Mouse (Mus musculus) Muller cell, postnatal 12 days (primary cell): ENCODE data around the gene Cd274.
A peak's percentile ranks its signal among the peaks of the same experiment; 100 is the strongest.

ENCODE experiments used
- DNase-seq: peaks from one replicate; pipeline ENCODE4 v3.0.0-alpha.2; 2015; ENCODE audit errors: inconsistent ontology term

The Cd274 gene

DNA sequence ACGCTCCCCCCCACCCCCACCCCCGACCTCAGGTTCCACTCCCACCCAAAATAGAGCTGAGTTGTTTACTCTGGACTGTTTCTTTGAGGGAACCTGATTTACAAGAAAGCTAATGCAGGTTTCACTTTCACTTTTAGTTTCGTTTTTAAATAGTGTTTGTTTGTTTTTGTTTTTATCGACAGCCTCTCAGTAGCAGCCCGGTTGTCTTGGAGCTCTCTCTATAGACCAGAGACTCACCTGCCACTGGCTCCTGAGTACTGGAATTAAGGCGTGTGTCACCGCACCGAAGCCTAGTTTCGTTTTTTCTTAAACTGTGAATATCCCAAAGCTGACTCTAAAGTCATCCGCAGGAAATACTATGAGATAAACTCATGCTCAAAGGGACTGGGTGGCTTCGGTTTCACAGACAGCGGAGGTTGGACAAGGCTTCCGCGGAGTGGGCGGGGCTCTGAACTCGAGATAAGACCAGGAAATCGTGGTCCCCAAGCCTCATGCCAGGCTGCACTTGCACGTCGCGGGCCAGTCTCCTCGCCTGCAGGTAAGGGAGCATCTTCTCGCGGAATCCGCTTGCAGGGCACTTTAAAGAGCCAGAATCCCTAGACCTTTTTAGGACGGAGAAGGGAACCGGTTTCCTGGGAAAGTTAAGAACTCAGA, at the start of gene Cd274, which contains the start of gene Plgrkt:
Gene Cd274 (plus strand): TSS at position 487 of the 654 bp plus-strand sequence.
Gene Plgrkt (minus strand): TSS at position 422 of the 654 bp plus-strand sequence.
- peak; percentile 82 for DNase-seq

GRCm38 (mm10) chr19:29323416-29324049, 43.7 kb upstream of the Cd274 start:
- no peak for DNase-seq

DNA sequence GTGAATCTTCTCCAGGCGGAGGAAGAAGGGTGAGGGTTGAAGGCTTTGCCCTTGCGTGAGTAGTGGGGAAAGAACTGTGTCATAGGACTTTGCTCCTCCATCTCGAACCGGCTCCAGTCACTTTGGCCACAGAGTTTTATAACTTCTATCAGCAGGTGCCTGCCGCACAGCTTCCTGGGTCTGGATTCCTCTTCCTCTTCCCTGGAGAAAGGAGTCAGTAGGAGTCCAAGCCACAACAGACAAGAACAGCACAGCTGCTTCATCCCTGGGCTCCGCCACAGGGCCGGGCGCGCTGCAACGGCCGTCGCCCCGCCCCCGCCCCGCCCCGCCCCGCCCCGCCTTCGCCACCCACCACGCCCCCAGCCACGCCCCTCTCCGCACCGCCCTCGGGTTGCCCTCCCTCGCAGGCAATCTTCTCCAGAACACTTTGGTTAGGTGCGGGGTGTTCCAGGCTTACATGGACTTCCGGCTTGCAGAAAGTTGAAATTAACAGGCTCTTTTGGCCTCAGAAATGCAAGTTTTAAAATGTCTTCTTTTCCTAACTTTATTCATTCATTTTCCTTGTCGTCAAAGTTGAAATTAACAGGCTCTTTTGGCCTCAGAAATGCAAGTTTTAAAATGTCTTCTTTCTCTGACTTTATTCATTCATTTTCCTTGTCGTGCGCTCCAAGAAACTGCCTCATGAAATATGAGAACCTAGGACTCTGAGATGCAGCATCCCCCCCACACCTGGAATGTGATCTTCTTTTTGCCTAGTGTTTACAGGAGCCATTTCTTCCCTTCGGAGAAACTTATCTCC, 42.0 kb upstream of the Cd274 start, which contains the start of gene Insl6:
Gene Insl6 (minus strand): TSS at position 304 of the 799 bp plus-strand sequence.
- peak; percentile 74 for DNase-seq

DNA sequence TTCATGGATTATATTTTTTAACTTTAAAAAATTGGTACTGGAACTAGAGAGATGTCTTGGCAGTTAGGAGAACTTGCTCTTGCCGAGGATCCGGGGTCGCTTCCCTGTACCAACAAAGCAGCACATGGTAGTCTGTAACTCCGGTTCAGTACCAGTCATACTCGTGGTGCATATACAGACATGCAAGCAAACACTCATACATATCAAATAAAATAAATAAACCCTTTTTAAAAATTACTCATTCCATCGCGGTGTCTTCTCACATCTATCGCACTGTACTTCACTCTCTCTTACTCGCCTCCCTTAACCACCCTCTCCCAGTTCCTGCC, 41.4 kb upstream of the Cd274 start:
- DNase-seq = no peak

GRCm38 (mm10) chr19:29326396-29326795, 40.9 kb upstream of the Cd274 start:
- DNase-seq = no peak

- no peak for DNase-seq
These were observed 40.3 kb upstream of the Cd274 start for GRCm38 (mm10) chr19:29326822-29327552.

DNA sequence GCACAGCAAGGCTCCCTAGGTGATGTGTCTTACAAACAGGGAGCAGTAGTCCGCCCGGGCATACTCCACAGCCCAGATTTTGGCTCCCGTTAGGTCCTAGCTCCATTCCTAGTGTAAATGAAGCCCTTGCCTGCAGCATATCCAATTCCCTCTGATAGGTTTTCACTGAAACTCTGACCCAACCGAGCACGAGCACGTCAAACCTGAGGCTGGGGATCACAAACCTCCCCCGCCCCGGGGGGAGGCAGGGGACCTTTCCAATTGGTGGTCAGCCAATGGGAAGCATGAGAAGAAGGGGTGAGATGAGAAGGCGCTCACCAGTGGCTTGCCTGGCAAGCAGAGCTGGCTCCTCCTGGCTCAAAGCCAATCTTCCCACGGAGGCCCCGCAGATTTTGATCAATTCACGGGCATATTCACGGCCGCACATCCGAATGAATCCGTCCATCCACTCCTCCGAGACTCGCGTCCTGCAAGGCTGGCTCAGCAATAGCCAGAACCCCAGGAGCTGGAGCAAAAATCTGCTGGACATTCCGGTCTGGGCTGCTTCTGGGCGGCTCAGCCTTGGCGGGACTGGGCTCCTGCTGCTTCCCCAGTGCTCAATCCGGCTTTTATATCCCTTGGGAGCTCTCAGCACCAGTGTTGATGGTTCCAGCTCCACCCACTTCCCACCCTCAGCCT, 33.0 kb upstream of the Cd274 start, which contains the start of gene Rln1:
Gene Rln1 (minus strand): TSS at position 603 of the 678 bp plus-strand sequence.
- DNase-seq = peak; percentile 71

- no peak for DNase-seq
These were observed 30.6 kb upstream of the Cd274 start for GRCm38 (mm10) chr19:29336624-29337023.

DNA sequence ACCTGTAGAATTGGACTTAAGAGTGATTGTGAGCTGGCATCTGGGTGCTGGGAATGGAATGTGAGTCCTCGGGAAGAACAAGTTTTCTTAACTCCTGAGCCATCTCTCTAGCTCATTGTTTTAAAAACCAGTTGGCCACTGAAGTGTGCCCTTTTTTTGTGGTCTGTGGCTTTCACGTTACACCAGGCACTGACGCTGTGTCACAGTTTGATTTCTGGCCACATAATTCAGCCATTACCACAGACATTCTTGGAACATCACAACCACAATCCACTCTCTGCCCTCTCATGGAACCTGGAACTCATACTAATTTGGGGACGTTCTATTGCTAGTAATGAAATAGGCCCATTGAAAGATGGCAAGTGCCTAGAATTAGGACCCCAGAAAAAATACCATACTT, 26.2 kb upstream of the Cd274 start:
- peak; percentile 85 for DNase-seq

DNA sequence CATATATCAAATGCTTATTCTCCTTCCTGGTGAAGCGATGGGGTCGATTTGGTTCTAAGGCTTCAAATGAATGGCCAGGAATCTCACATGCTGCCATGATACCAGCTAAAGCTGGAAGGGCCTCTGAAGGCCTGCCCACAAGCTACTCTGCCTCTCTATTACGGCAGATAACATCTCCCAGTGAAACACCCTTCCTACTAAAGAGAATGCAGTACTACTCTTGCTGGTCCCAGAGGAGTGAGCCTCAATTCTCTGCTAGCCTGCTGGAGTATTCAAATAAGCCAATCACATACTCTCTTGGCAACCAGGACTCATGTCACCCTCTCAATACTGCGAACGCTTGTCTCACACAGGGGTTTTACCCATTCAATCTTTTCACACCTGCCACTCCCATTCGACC, 25.0 kb upstream of the Cd274 start:
- no peak for DNase-seq

DNA sequence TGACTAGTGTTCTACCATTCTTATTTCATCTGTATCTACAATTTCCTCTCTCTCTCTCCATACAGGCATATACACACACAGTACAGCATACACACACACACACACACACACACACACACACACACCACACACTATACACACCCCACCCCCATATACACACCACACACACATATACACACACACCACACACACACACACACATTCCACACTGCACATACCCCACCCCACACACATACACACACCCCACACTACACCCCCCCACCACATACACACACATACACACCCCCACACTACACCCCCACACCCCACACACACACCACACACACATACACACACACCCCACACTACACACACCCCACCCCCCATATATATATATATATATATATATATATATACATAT, 22.4 kb upstream of the Cd274 start:
- no peak for DNase-seq

- DNase-seq = no peak
These were observed 21.6 kb upstream of the Cd274 start for GRCm38 (mm10) chr19:29345636-29346035.

DNA sequence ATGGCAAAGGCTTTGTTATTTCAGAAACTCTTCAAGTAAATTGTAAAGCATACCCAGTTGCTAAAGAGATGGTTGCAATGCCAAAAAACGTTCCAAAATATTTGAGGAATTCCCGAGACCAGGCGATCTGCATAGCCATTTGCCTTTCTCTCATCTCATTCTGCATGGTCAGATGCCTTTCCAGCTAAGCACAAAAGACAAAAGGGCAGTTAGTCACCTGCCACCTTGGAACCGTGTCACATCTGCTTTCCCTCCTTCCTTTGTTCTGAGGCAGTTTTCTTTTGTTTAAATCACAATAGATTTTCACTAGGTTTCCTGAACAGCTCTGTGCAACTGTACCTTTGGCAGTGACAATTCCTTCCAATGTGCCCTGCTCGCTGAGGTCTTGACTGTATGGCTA, 16.3 kb upstream of the Cd274 start:
- DNase-seq = peak; percentile 86

GRCm38 (mm10) chr19:29354895-29355877, 12.1 kb upstream of the Cd274 start:
- DNase-seq = peak; percentile 77

- no peak for DNase-seq
These were observed 11.0 kb upstream of the Cd274 start for GRCm38 (mm10) chr19:29356281-29356680.

DNA sequence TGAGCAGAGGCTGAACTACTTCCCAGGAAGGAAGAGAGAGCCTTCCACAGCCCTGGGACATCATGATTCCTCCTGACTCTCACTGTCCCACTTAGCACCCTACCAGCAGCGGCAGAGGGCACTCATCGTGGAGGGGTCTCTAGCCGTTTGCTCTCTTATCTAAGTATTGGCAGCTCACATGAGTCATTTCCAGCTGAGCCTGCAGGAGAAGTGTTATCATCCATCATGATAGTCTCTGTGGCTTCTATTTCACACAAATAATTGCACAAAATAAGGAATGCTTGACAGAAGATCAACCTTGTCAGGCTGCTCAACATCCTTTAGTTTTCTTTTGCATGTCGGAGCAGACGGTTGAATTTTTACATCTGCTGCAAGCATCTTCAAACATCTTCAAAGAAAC, 7.0 kb upstream of the Cd274 start:
- no peak for DNase-seq

GRCm38 (mm10) chr19:29361468-29362130, 5.7 kb upstream of the Cd274 start:
- DNase-seq = peak; percentile 94

DNA sequence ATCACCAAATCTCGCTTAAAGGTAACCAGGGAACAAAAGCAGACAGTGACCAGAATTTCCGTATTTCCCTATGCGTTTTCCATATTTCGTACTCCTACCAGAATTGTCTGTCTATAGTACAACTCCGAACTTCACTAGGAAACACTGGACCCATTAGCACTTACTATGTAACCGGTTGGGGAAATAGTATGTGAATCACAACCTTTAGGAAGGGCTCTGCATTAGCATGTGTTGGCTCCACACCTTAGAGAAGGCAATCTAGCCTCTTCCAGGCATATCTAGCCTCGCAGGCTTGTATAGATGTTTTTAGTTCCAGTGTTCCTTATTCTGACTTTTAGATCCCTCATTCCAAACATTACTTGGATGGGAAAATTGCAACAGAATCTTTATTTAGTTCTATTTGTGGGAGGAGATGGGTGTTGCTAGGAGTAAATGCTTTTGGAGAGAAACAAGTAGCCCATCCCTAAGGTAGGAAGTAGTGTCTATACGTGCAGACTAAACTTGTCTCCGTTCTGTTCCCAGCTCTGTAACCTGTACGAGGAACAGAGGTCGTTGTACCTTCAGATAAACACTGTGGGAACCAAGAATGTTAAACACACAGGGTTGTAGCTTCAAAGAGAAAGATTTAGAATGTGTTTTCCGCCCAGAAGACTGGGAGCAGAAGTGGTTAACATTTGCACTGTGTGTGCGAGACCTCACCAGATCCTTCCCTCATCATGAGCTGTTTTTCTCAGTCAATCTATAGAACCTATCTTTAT, 4.9 kb upstream of the Cd274 start:
- DNase-seq = no peak

GRCm38 (mm10) chr19:29363557-29363956, 3.7 kb upstream of the Cd274 start:
- DNase-seq = no peak
